Mouse (Mus musculus): Measurements from ENCODE around the gene Fscn2. TPM values are rescaled to one million over a fixed set of nuclear protein-coding genes. Genes with fewer than 3 reads are reported as not detected.

The Fscn2 gene
- polyA plus RNA-seq, 1 experiment, result not detected

GRCm38 (mm10) chr11:120315832-120316689 lies 45.3 kb upstream of the Fscn2 start:
- 0 out of 2 replicates have a peak, but pooled peaks cover 3% of the 10 kb centered on the region for H3K27me3 ChIP-seq (ENCODE audit: control insufficient read depth, insufficient read depth, low read length)
- H3K4me1 ChIP-seq (ENCODE audit: control insufficient read depth, insufficient read depth, insufficient read length), result peaks cover 3% of the 10 kb centered on the region
- peak overlapping the region; percentile 63 for H3K4me3 ChIP-seq (ENCODE audit: extremely low read depth, insufficient read depth, insufficient read length)
- TF ChIP-seq CTCF (IDR thresholded peaks at IDR 0.05; ENCODE audit: extremely low read depth, insufficient read depth, insufficient read length, insufficient replicate concordance) (no peak), POLR2A (IDR thresholded peaks at IDR 0.05; ENCODE audit: low read depth, low read length) (peak; percentile 75)
- WGBS, result 1% methylated on average over 37 of the region's 37 CpGs
- peak; percentile 69 to 86 for DNase-seq (ENCODE audit: low read depth in 1 of 2, low spot score in 2 of 2)
- no peaks in the 10 kb centered on the region for H3K36me3 ChIP-seq (ENCODE audit: control insufficient read depth, insufficient read depth, low read length)
- H3K27ac ChIP-seq (ENCODE audit: insufficient read depth, low read length), result peak overlapping the region; percentile 75

GRCm38 (mm10) chr11:120316690-120317254 lies 44.6 kb upstream of the Fscn2 start:
- TF ChIP-seq CTCF (IDR thresholded peaks at IDR 0.05; ENCODE audit: extremely low read depth, insufficient read depth, insufficient read length, insufficient replicate concordance), result no peak
- no peak for TF ChIP-seq POLR2A (IDR thresholded peaks at IDR 0.05; ENCODE audit: low read depth, low read length)
- Histone ChIP-seq H3K27me3 (ENCODE audit: control insufficient read depth, insufficient read depth, low read length) (0 out of 2 replicates have a peak, but pooled peaks cover 2% of the 10 kb centered on the region), H3K4me1 (ENCODE audit: control insufficient read depth, insufficient read depth, insufficient read length) (no peaks in the 10 kb centered on the region), H3K36me3 (ENCODE audit: control insufficient read depth, insufficient read depth, low read length) (no peaks in the 10 kb centered on the region), H3K27ac (ENCODE audit: insufficient read depth, low read length) (peak overlapping the region; percentile 68), H3K4me3 (ENCODE audit: extremely low read depth, insufficient read depth, insufficient read length) (peak overlapping the region; percentile 63; the same call in 1 of the 2 replicates)
- WGBS, result 5% methylated on average over 13 of the region's 13 CpGs
- no peak for DNase-seq (ENCODE audit: low read depth in 1 of 2, low spot score in 2 of 2)

GRCm38 (mm10) chr11:120317456-120317855 lies 43.9 kb upstream of the Fscn2 start:
- no peak overlapping the region for H3K27ac ChIP-seq (ENCODE audit: insufficient read depth, low read length)

GRCm38 (mm10) chr11:120319310-120319709 lies 42.0 kb upstream of the Fscn2 start:
- no peak for DNase-seq (ENCODE audit: low read depth in 1 of 2, low spot score in 2 of 2)
- Histone ChIP-seq H3K27me3 (ENCODE audit: control insufficient read depth, insufficient read depth, low read length) (0 out of 2 replicates have a peak, but pooled peaks cover 2% of the 10 kb centered on the region), H3K4me3 (ENCODE audit: extremely low read depth, insufficient read depth, insufficient read length) (no peak overlapping the region), H3K4me1 (ENCODE audit: control insufficient read depth, insufficient read depth, insufficient read length) (no peaks in the 10 kb centered on the region), H3K27ac (ENCODE audit: insufficient read depth, low read length) (no peak overlapping the region), H3K36me3 (ENCODE audit: control insufficient read depth, insufficient read depth, low read length) (no peaks in the 10 kb centered on the region)
- 83% methylated on average over 5 of the region's 5 CpGs for WGBS
- TF ChIP-seq POLR2A (IDR thresholded peaks at IDR 0.05; ENCODE audit: low read depth, low read length), result no peak
- TF ChIP-seq CTCF (IDR thresholded peaks at IDR 0.05; ENCODE audit: extremely low read depth, insufficient read depth, insufficient read length, insufficient replicate concordance), result no peak

More at GRCm38 (mm10) chr11:120317456-120317855, 43.9 kb upstream of the Fscn2 start:
- 0 out of 2 replicates have a peak, but pooled peaks cover 2% of the 10 kb centered on the region for H3K27me3 ChIP-seq (ENCODE audit: control insufficient read depth, insufficient read depth, low read length)
- DNase-seq (ENCODE audit: low read depth in 1 of 2, low spot score in 2 of 2), result no peak
- 68% methylated on average over 7 of the region's 7 CpGs for WGBS
- TF ChIP-seq POLR2A (IDR thresholded peaks at IDR 0.05; ENCODE audit: low read depth, low read length), result no peak
- no peak for TF ChIP-seq CTCF (IDR thresholded peaks at IDR 0.05; ENCODE audit: extremely low read depth, insufficient read depth, insufficient read length, insufficient replicate concordance)
- H3K4me1 ChIP-seq (ENCODE audit: control insufficient read depth, insufficient read depth, insufficient read length), result no peaks in the 10 kb centered on the region
- H3K4me3 ChIP-seq (ENCODE audit: extremely low read depth, insufficient read depth, insufficient read length), result no peak overlapping the region
- H3K36me3 ChIP-seq (ENCODE audit: control insufficient read depth, insufficient read depth, low read length), result no peaks in the 10 kb centered on the region

GRCm38 (mm10) chr11:120320156-120320555 lies 41.2 kb upstream of the Fscn2 start:
- H3K36me3 ChIP-seq (ENCODE audit: control insufficient read depth, insufficient read depth, low read length), result no peaks in the 10 kb centered on the region
- TF ChIP-seq POLR2A (IDR thresholded peaks at IDR 0.05; ENCODE audit: low read depth, low read length) (no peak), CTCF (IDR thresholded peaks at IDR 0.05; ENCODE audit: extremely low read depth, insufficient read depth, insufficient read length, insufficient replicate concordance) (no peak)
- no peak overlapping the region for H3K27ac ChIP-seq (ENCODE audit: insufficient read depth, low read length)
- H3K4me3 ChIP-seq (ENCODE audit: extremely low read depth, insufficient read depth, insufficient read length), result no peak overlapping the region
- 94% methylated on average over 10 of the region's 10 CpGs for WGBS
- H3K4me1 ChIP-seq (ENCODE audit: control insufficient read depth, insufficient read depth, insufficient read length), result no peaks in the 10 kb centered on the region
- no peak for DNase-seq (ENCODE audit: low read depth in 1 of 2, low spot score in 2 of 2)
- H3K27me3 ChIP-seq (ENCODE audit: control insufficient read depth, insufficient read depth, low read length), result no peaks in the 10 kb centered on the region

- Histone ChIP-seq H3K27me3 (ENCODE audit: control insufficient read depth, insufficient read depth, low read length) (no peaks in the 10 kb centered on the region), H3K4me3 (ENCODE audit: extremely low read depth, insufficient read depth, insufficient read length) (no peak overlapping the region), H3K27ac (ENCODE audit: insufficient read depth, low read length) (no peak overlapping the region), H3K36me3 (ENCODE audit: control insufficient read depth, insufficient read depth, low read length) (no peaks in the 10 kb centered on the region), H3K4me1 (ENCODE audit: control insufficient read depth, insufficient read depth, insufficient read length) (peaks cover 3% of the 10 kb centered on the region; the same call in 1 of the 2 replicates)
- TF ChIP-seq POLR2A (IDR thresholded peaks at IDR 0.05; ENCODE audit: low read depth, low read length), result no peak
- TF ChIP-seq CTCF (IDR thresholded peaks at IDR 0.05; ENCODE audit: extremely low read depth, insufficient read depth, insufficient read length, insufficient replicate concordance), result no peak
- no peak for DNase-seq (ENCODE audit: low read depth in 1 of 2, low spot score in 2 of 2)
- WGBS, result 87% methylated on average over 6 of the region's 6 CpGs
These were observed 25.8 kb upstream of the Fscn2 start for GRCm38 (mm10) chr11:120335431-120336021.
